Mouse (Mus musculus): ENCODE data around the gene Nme2.
"Not testable (repeated sequence)": the region's sequence is repeated elsewhere in the genome, so short reads cannot be mapped to it uniquely, and the experiment has no call there.

Gene Nme2

GRCm38 (mm10) chr11:93967381-93967780 lies 11.3 kb upstream of the Nme2 start:
- peak; percentile 39 for DNase-seq (ENCODE audit: low spot score)

GRCm38 (mm10) chr11:93965391-93965790 lies 9.3 kb upstream of the Nme2 start:
- DNase-seq (ENCODE audit: low spot score), result no peak

DNA sequence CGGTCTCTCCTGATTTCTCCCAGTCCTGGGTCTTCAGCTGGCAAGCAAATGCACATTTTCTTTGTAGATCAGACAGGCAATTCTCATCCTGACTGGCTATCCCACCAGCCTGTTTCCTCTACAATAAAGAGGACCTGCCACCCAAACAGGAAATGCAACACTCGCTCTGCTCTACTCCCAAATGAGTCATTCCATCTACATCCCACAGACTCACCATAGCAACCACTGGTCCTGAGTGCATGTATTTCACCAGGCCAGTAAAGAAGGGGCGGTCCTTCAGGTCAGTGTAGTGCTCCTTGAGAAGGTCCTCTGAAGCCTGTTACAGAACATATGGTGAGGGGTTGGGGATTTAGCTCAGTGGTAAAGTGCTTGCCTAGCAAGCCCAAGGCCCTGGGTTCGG lies 7.0 kb upstream of the Nme2 start:
- no peak for DNase-seq (ENCODE audit: low spot score)

DNA sequence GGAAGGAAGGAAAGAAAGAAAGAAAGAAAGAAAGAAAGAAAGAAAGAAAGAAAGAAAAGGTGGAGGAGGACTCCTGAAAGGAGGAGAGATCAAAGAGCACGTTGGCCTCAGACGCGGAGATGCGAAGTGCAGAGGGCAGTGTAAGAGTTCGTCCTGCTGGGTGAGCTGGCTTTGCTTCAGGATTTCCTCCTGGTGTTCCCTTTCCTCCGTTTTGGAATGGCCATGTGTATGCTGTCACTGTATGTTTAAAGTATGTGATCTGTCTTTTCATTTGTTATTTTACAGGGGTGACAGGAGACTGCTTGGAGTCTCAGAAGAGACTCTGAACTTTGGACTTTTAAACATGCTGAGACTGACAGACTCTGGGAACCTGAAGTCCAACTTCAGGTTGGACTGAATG lies 5.4 kb upstream of the Nme2 start:
- DNase-seq (ENCODE audit: low spot score), result no peak

GRCm38 (mm10) chr11:93957746-93958145 lies 1.7 kb upstream of the Nme2 start:
- DNase-seq (ENCODE audit: low spot score), result no peak

- no peak for DNase-seq (ENCODE audit: low spot score)
These were observed 1.0 kb upstream of the Nme2 start for GRCm38 (mm10) chr11:93957031-93957555.

- DNase-seq (ENCODE audit: low spot score), result peak; percentile 97
These were observed 556 bp downstream of the Nme2 start for GRCm38 (mm10) chr11:93955256-93956150.

GRCm38 (mm10) chr11:93954738-93955255 lies 1.3 kb downstream of the Nme2 start:
- DNase-seq (ENCODE audit: low spot score), result no peak

DNA sequence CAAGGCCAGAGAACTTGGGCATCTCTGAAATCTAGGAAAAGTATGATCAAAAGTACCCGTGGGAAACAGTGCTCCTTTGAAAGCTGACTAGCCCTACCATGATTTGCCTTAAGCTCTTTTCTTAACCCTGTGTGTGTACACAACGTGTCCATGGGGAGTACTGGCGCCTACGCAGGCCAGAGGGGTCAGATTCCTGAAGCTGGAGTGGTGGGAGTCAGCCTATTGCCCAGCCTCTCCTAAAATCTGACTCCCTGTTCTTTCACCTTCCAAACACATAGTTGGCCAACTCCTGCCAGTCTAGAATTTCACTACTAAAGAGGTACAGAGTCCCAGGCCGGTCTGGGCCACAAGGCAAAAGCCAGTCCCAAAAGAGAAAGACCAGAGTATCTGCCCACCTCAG lies 3.7 kb downstream of the Nme2 start:
- DNase-seq (ENCODE audit: low spot score), result no peak

- DNase-seq (ENCODE audit: low spot score), result no peak
These were observed 6.0 kb downstream of the Nme2 start for GRCm38 (mm10) chr11:93950045-93950444.

- DNase-seq (ENCODE audit: low spot score), result no peak
These were observed 7.0 kb downstream of the Nme2 start for GRCm38 (mm10) chr11:93948887-93949567.

DNA sequence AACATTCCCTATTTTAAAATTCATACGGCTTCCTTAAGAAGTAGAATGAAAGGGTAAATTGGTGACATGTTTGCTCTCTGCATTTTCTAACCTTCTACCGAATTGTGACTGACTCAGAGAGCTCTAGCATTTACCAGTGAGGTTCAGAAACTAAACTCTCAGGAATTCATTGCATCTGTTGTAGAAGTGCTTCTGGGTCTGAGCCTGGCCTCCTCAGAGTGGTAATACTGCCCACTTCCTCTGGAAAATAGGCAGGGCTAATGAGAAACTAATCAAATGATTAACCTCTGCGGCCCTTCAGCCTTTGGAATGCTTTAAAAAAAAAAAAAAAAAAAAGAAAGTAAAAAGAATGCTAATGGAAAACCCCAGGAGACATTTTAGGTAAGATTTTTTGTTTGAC lies 11.1 kb downstream of the Nme2 start:
- DNase-seq (ENCODE audit: low spot score), result no peak

DNA sequence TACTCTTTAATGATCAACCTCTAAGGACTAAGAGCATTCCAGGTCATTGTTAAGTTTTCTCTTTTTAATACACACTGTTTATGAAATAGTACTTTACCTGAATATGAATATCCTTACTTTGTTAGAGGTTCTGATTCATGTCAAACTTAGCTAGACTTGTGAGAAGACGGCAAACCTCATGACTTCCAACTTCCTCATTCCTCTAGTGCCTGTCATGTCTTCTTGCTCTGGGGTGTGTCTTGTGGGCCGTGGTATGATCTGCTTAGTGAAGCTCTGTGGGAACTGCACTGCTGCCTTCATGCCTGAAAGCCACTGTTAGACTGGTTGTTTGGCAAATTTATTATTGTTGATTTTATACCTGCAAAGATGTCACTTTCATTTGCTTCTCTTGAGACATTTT lies 15.2 kb downstream of the Nme2 start:
- no peak for DNase-seq (ENCODE audit: low spot score)

DNA sequence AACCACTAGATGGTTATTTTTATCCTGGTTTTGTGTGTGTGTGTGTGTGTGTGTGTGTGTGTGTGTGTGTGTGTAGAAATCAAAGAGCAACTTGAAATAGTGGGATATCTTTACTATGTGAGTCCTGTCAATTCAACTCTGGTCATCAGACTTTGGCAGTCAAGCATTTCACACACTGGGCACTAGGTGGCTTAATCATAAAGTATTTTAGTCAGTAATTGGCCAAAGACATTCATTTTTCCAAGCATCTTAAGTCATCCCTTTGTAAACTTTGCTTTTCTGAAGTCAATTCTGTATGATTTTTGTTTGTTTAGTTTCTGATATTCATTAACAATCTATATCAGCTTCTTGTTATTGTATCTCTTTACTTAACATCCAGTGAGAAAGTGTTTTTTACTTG lies 27.0 kb downstream of the Nme2 start:
- DNase-seq (ENCODE audit: low spot score), result no peak

DNA sequence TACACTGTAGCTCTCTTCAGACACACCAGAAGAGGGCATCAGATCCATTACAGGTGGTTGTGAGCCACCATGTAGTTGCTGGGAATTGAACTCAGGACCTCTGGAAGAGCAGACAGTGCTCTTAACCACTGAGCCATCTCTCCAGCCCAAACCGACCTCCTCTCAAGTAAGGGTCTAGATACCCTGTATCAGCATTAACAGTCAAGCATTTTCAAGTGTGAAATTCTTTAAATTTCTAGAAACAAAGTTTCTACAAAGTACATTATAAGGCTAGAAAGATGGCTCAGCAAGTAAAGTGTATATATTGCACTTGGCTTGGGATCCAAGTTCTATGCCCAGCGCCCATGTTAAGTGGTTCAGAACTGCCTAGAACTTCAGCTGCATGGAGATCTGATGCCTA lies 41.0 kb downstream of the Nme2 start:
- DNase-seq (ENCODE audit: low spot score), result not testable (repeated sequence)

- no peak for DNase-seq (ENCODE audit: low spot score)
These were observed 44.5 kb downstream of the Nme2 start for GRCm38 (mm10) chr11:93911603-93912002.

DNA sequence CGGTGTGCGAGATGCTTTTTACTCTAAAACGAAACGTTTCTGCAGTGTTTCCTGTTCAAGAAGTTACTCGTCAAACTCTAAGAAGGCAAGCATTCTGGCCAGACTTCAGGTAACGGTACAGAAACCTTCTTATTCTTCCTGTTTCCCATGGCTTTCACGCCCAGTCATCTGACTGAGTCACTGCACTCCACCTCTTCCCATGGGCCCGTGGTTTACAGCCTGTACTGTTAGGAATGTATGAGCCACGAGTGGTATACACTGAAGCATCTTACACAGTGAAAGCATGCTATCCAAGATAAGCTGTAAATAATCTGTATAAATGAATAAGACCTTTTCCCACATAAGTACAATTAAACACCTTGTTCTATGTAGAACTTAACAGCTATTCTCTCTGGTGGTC lies 47.2 kb downstream of the Nme2 start:
- no peak for DNase-seq (ENCODE audit: low spot score)

DNA sequence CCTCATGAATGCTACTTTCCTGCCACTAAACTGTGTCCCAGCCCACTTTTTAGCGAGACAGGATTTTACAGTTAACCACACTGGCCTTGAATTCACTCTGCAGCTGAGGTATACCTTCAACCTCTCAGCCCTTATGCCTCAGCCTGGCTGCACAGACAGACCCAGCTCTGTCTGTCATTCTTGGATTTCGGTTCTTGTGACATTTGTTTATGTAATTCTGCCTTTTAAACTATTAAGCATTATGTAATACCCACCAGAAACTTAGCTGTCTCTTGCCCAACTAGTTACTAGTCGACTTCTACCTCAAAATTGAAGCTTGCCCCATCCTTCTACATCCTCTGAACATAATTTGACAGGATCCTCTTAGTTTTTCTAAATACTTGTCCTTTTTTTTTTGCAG lies 48.2 kb downstream of the Nme2 start:
- DNase-seq (ENCODE audit: low spot score), result no peak

DNA sequence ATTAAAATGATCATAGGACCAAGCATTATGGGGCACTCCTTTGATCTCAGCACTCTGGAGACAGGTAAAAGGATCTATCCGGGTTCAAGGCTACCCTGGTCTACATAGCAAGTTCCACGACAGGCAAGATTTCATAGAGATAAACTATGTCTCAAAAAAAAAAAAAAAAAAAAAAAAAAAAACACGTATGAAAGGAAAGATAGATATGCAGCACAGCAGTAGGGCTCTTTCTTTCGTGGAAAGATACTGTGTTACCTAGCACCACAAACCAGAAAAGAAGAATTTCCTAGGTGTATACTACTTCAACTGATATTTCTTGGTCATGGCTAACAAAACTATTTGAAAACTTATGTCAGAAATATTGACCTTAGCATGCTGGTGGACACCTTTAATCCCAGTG lies 49.2 kb downstream of the Nme2 start:
- DNase-seq (ENCODE audit: low spot score), result no peak

Data from embryo, embryonic 10.5 days (tissue).